Mouse (Mus musculus): ENCODE results near the gene 4930455H04Rik.

GRCm38 (mm10) chr3:117021907-117022306 is 53.8 kb downstream of the 4930455H04Rik start:
- TF ChIP-seq CTCF (IDR thresholded peaks at IDR 0.05; ENCODE audit: low read depth, low read length) (no peak), POLR2A (IDR thresholded peaks at IDR 0.05; ENCODE audit: extremely low read depth, insufficient read depth, low read length) (no peak)

Data from liver, adult 2 months (tissue).